Mouse (Mus musculus) lung, postnatal 0 days (tissue): ENCODE measurements around the gene Irf6.

Experiments
- CTCF ChIP-seq: IDR thresholded peaks from 2 replicates; pipeline ENCODE4 v1.5.1; 2016; ENCODE audit warnings: antibody characterized with exemption, mild to moderate bottlenecking
- EP300 ChIP-seq: IDR thresholded peaks from 2 replicates; pipeline ENCODE4 v1.6.1; 2016; ENCODE audit warnings: antibody characterized with exemption, mild to moderate bottlenecking, control low read depth

DNA sequence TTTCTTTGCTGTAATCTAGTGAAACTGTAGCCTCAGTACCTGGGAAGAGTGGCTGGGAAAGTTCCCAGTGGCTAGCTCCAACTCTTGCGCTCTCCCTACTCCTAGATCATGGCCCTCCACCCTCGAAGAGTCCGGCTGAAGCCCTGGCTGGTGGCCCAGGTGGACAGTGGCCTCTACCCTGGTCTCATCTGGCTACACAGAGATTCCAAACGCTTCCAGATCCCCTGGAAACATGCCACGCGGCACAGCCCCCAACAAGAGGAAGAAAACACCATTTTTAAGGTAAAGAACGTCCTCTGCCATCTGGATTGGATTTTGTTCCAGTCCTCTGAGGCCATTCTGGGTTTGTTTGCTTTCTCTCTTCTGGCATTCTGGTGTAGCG is 4.2 kb downstream of the Irf6 start:
- TF ChIP-seq CTCF (no peak), EP300 (no peak)
